Mouse (Mus musculus) olfactory bulb, adult 2 months (tissue): Measurements from ENCODE around the gene Draxin.

Experiments used
- CTCF ChIP-seq: fragments of 200-500 bp; IDR thresholded peaks from 2 replicates; pipeline ENCODE4 v1.5.1; 2012; ENCODE audit warnings: low read depth, mild to moderate bottlenecking, low read length, moderate library complexity; ENCODE audit not compliant: insufficient read depth
- POLR2A ChIP-seq: fragments of 200-500 bp; IDR thresholded peaks from 2 replicates; pipeline ENCODE4 v1.6.1; 2012; ENCODE audit warnings: mild to moderate bottlenecking, low read depth, low read length, moderate library complexity; ENCODE audit not compliant: insufficient read depth

- no peak for TF ChIP-seq CTCF
- no peak for TF ChIP-seq POLR2A
Observed at GRCm38 (mm10) chr4:148067346-148067745, 63.2 kb downstream of the Draxin start.
